In the genomic region with DNA sequence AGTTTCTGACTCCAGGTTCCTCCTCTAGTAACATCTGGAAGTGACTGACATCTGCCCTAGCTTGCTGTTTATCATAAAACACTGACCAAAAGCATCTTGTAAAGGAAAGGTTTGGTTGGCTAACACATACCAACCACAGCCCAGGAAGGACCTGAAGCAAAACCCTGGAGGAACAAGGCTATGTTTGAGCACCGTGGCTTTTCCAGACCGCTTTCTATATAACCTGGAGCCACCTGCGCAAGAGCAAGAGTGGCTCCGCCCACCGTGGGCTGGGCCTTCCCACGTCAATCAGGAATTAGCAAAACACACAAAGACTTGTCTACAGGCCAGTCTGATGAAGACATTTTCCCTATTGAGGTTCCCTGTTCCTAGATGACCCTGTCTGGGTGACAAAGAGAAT, we compare ENCODE assay signal across 31 mouse cellular contexts.
"Had no signal": no experiment of that assay in that cellular context is flagged by ENCODE, and none has a peak within 500 bp of the region (broad histone marks: within the 10 kb centered on the region; RNA-seq: fewer than 3 reads in every experiment).

No protein-coding gene starts in this region.

- H3K9ac ChIP-seq: limb, embryonic 12.5 days; limb, embryonic 13.5 days; limb, embryonic 15.5 days; liver, embryonic 12.5 days; liver, embryonic 13.5 days; liver, embryonic 14.5 days; liver, embryonic 15.5 days; liver, postnatal 0 days; lung, embryonic 14.5 days; lung, embryonic 15.5 days; midbrain, embryonic 12.5 days; midbrain, embryonic 13.5 days; midbrain, embryonic 15.5 days had no signal

- H3K27me3 ChIP-seq: limb, embryonic 12.5 days; limb, embryonic 13.5 days; limb, embryonic 15.5 days; liver, embryonic 12.5 days; liver, embryonic 13.5 days; liver, embryonic 15.5 days; lung, embryonic 15.5 days; megakaryocyte, embryonic 14.5 days; midbrain, embryonic 12.5 days; midbrain, embryonic 13.5 days; midbrain, embryonic 15.5 days had no signal

- H3K4me1 ChIP-seq: liver, embryonic 12.5 days; liver, embryonic 13.5 days; liver, embryonic 15.5 days; megakaryocyte, embryonic 14.5 days had no signal

- H3K9me3 ChIP-seq: limb, embryonic 10.5 days; limb, embryonic 12.5 days; limb, embryonic 13.5 days; limb, embryonic 15.5 days; liver, embryonic 12.5 days; liver, embryonic 13.5 days; liver, embryonic 15.5 days; lung, embryonic 15.5 days; midbrain, embryonic 10.5 days; midbrain, embryonic 12.5 days; midbrain, embryonic 13.5 days; midbrain, embryonic 15.5 days had no signal

- H3K36me3 ChIP-seq: limb, embryonic 10.5 days; limb, embryonic 12.5 days; limb, embryonic 13.5 days; limb, embryonic 15.5 days; liver, embryonic 12.5 days; liver, embryonic 13.5 days; liver, embryonic 15.5 days; lung, embryonic 15.5 days; midbrain, embryonic 10.5 days; midbrain, embryonic 12.5 days; midbrain, embryonic 13.5 days; midbrain, embryonic 15.5 days had no signal

- H3K4me2 ChIP-seq: limb, embryonic 12.5 days; limb, embryonic 13.5 days; limb, embryonic 15.5 days; liver, embryonic 11.5 days; liver, embryonic 12.5 days; liver, embryonic 13.5 days; liver, embryonic 15.5 days; lung, embryonic 14.5 days; lung, embryonic 15.5 days; midbrain, embryonic 11.5 days; midbrain, embryonic 12.5 days; midbrain, embryonic 13.5 days; midbrain, embryonic 15.5 days had no signal

- H3K27ac ChIP-seq: limb, embryonic 12.5 days; limb, embryonic 13.5 days; liver, embryonic 12.5 days; liver, embryonic 13.5 days; liver, embryonic 14.5 days; liver, embryonic 15.5 days; lung, embryonic 15.5 days; macrophage; midbrain, embryonic 10.5 days; midbrain, embryonic 12.5 days; midbrain, embryonic 13.5 days; midbrain, embryonic 15.5 days had no signal

- DNase-seq: left cerebral cortex, postnatal 4 days; liver; liver, embryonic 13.5 days; liver, postnatal 0 days; lung, adult 18-20 months; lung, adult 2 months; lung, embryonic 14.5 days; lung, postnatal 10 days; lung, postnatal 14 days; lung, postnatal 36 days; lung, postnatal 4 days; midbrain, embryonic 14.5 days had no signal

- ATAC-seq: liver, embryonic 12.5 days; liver, postnatal 0 days; lung, postnatal 0 days; midbrain, embryonic 13.5 days; midbrain, embryonic 15.5 days; midbrain, embryonic 16.5 days had no signal

- H3K4me3 ChIP-seq: limb, embryonic 10.5 days; limb, embryonic 12.5 days; limb, embryonic 13.5 days; limb, embryonic 15.5 days; liver, embryonic 12.5 days; liver, embryonic 13.5 days; liver, embryonic 15.5 days; lung, embryonic 15.5 days; megakaryocyte, embryonic 14.5 days; midbrain, embryonic 10.5 days; midbrain, embryonic 12.5 days; midbrain, embryonic 13.5 days; midbrain, embryonic 15.5 days; myocyte had no signal
